Mouse (Mus musculus) ovary, postnatal 14 days (tissue): ENCODE measurements around the gene Akap12.

Source experiments
- DNase-seq: peaks from one replicate; pipeline ENCODE4 v3.0.0; 2022; ENCODE audit warnings: low spot score

Akap12 gene

GRCm38 (mm10) chr10:4398058-4398457 is 131.9 kb downstream of the Akap12 start:
- no peak for DNase-seq

DNA sequence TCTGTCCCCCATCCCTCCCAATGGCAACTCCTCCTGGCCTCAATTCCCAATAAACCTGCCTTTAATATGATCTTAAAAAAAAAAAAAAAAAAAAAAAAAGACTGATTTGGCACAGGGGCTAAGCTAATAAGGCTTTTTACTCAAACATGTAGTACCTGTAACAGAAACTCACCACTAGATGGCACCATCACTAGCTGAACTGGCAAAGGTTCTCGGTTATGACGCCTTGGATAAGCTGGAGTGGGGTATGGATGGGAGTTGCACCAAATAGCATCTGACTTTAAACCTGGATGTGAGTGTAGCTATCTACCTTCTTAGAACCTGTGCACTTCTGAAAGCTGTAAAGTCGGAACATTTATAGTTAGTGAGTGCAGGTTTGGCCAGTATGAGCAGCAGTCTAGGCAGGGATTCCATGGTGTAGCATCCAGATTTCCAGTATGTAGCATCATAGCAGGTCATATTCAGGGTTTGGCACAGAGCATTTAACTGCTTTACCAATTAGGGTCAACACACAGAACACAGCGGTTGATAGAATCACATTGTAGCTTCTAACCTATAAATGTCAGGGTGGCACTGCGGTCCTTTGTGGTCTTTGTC is 138.8 kb downstream of the Akap12 start:
- peak; percentile 50 for DNase-seq

GRCm38 (mm10) chr10:4405511-4405910 is 139.3 kb downstream of the Akap12 start:
- DNase-seq: no peak

DNA sequence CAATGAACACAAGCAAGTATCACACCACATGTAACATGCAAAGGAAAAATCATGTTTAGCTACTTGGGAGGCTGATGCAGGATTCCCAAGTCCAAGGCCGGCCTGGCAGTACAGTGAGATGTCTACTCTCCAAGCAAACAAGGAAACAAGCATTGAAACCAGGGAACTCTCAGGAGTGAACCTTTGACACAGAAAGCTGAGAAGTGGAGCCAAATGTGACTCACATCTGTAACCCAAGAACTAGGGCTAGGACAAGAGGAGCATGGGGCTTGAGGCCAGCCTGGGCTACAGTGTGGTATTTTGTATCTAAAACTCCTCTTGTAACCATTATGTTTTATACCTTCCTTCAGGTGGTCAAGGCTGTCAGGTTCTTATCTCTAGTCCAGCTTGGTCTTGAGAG is 141.0 kb downstream of the Akap12 start:
- DNase-seq: no peak
